9 mouse cellular contexts compared by ENCODE assay signal in genomic region chr11:89027955-89028361, GRCm38 (mm10). TPM values are rescaled to one million over a fixed set of nuclear protein-coding genes. Genes with fewer than 3 reads are reported as not detected.
A peak's percentile ranks its signal among the peaks of the same experiment; 100 is the strongest.
DNase-seq lines count a peak whose midpoint lies in the region; ATAC-seq lines count a peak whose summit lies in the region.
"Had no signal": no experiment of that assay in that cellular context is flagged by ENCODE, and none has a peak within 500 bp of the region (broad histone marks: within the 10 kb centered on the region; RNA-seq: fewer than 3 reads in every experiment).

No protein-coding gene starts in this region.

- peak overlapping the region; percentile 40 for H3K4me3 ChIP-seq in megakaryocyte, embryonic 14.5 days (replicated peaks)
- no peak overlapping the region for H3K4me3 ChIP-seq in neural tube, embryonic 15.5 days (replicated peaks)
- H3K4me3 ChIP-seq in midbrain, embryonic 14.5 days (replicated peaks; ENCODE audit: low read depth, low read length) = no peak overlapping the region

- ATAC-seq in hematopoietic stem cell, adult 5-6 weeks (replicated peaks in 1 of 2; ENCODE audit: insufficient read depth in 1 of 2, low FRiP score in 2 of 2, low TSS enrichment in 1 of 2, low read depth in 1 of 2, poor library complexity in 2 of 2, severe bottlenecking in 2 of 2) = peak; percentile 36 to 54; a peak in 3 of 4 replicates
- ATAC-seq in neural tube, embryonic 15.5 days (ENCODE audit: low FRiP score) = no peak
- ATAC-seq in midbrain, embryonic 14.5 days (ENCODE audit: low FRiP score, low TSS enrichment) = no peak

- DNase-seq in urinary bladder, postnatal 14 days (ENCODE audit: low spot score) = peak; percentile 62
- DNase-seq in urinary bladder, postnatal 25 days (ENCODE audit: low spot score) = no peak
- DNase-seq in ovary, postnatal 36 days (ENCODE audit: low spot score) = no peak
- DNase-seq in cerebellum, adult 11 months = no peak
- no peak for DNase-seq in midbrain, embryonic 14.5 days
- DNase-seq: kidney, adult 11 months had no signal

- no peaks in the 10 kb centered on the region for H3K9me3 ChIP-seq in megakaryocyte, embryonic 14.5 days
- no peaks in the 10 kb centered on the region for H3K9me3 ChIP-seq in neural tube, embryonic 15.5 days (replicated peaks)
- no peaks in the 10 kb centered on the region for H3K9me3 ChIP-seq in midbrain, embryonic 14.5 days (ENCODE audit: control insufficient read depth, low read length)

- H3K36me3 ChIP-seq in megakaryocyte, embryonic 14.5 days (replicated peaks; ENCODE audit: low read length) = peaks cover 5% of the 10 kb centered on the region
- H3K36me3 ChIP-seq in neural tube, embryonic 15.5 days = no peaks in the 10 kb centered on the region
- H3K36me3 ChIP-seq in midbrain, embryonic 14.5 days (ENCODE audit: control insufficient read depth, insufficient read depth, low read length) = no peaks in the 10 kb centered on the region

- H3K4me1 ChIP-seq in megakaryocyte, embryonic 14.5 days = peaks cover 67% of the 10 kb centered on the region
- H3K4me1 ChIP-seq in neural tube, embryonic 15.5 days = no peaks in the 10 kb centered on the region
- H3K4me1 ChIP-seq in midbrain, embryonic 14.5 days (ENCODE audit: control insufficient read depth, insufficient read depth, low read length) = no peaks in the 10 kb centered on the region

- H3K9ac ChIP-seq in neural tube, embryonic 15.5 days (replicated peaks) = no peak overlapping the region
- no peak overlapping the region for H3K9ac ChIP-seq in midbrain, embryonic 14.5 days (replicated peaks; ENCODE audit: low read length)

- no peak overlapping the region for H3K4me2 ChIP-seq in neural tube, embryonic 15.5 days
- H3K4me2 ChIP-seq in midbrain, embryonic 14.5 days (ENCODE audit: low read length) = no peak overlapping the region

- WGBS in neural tube, embryonic 15.5 days = 78% methylated on average over 10 of the region's 10 CpGs
- WGBS in midbrain, embryonic 14.5 days = 78% methylated on average over 10 of the region's 10 CpGs

- no peak overlapping the region for H3K27ac ChIP-seq in neural tube, embryonic 15.5 days (replicated peaks)
- no peak overlapping the region for H3K27ac ChIP-seq in midbrain, embryonic 14.5 days (replicated peaks; ENCODE audit: low read depth, low read length)

- no peaks in the 10 kb centered on the region for H3K27me3 ChIP-seq in megakaryocyte, embryonic 14.5 days (replicated peaks)
- H3K27me3 ChIP-seq in neural tube, embryonic 15.5 days (replicated peaks) = no peaks in the 10 kb centered on the region
- no peaks in the 10 kb centered on the region for H3K27me3 ChIP-seq in midbrain, embryonic 14.5 days (ENCODE audit: control insufficient read depth, insufficient read depth, low read length)

RNA-seq across cellular contexts. Expression of gene Trim25, which starts 28.8 kb away (rescaled TPM):
- 26.1 and 36.6 TPM in 2 replicates for total RNA-seq in hematopoietic stem cell, adult 5-6 weeks (2017)
- 6.3 and 58.2 TPM in 2 replicates for polyA plus RNA-seq in megakaryocyte, embryonic 14.5 days (2012; ENCODE audit: insufficient read depth, low replicate concordance)
- 5.5 and 13.7 TPM in 2 replicates for polyA plus RNA-seq in neural tube, embryonic 15.5 days (2015; fragmentation: Nextera tagmentation; extraction: Ambion mirVana)
- polyA plus RNA-seq in midbrain, embryonic 14.5 days (2014; fragmentation: Nextera tagmentation; extraction: Ambion mirVana) = 2.0 and 3.9 TPM in 2 replicates

RNA-seq across cellular contexts. Expression of gene Dgke, which starts 38.7 kb away (rescaled TPM):
- total RNA-seq in hematopoietic stem cell, adult 5-6 weeks (2017) = 9.5 and 10.2 TPM in 2 replicates
- polyA plus RNA-seq in megakaryocyte, embryonic 14.5 days (2012; ENCODE audit: insufficient read depth, low replicate concordance) = 0.70 TPM in 1 of 2 replicates, not detected in the other
- 16.0 and 17.5 TPM in 2 replicates for polyA plus RNA-seq in neural tube, embryonic 15.5 days (2015; fragmentation: Nextera tagmentation; extraction: Ambion mirVana)
- 15.3 and 16.2 TPM in 2 replicates for polyA plus RNA-seq in midbrain, embryonic 14.5 days (2014; fragmentation: Nextera tagmentation; extraction: Ambion mirVana)

RNA-seq across cellular contexts. Expression of gene Gm525, which starts 45.7 kb away (rescaled TPM):
- total RNA-seq in hematopoietic stem cell, adult 5-6 weeks (2017) = not detected in 2 replicates
- polyA plus RNA-seq in megakaryocyte, embryonic 14.5 days (2012; ENCODE audit: insufficient read depth, low replicate concordance) = not detected in 2 replicates
- polyA plus RNA-seq in neural tube, embryonic 15.5 days (2015; fragmentation: Nextera tagmentation; extraction: Ambion mirVana) = 9.3 TPM in 1 of 2 replicates, not detected in the other
- polyA plus RNA-seq in midbrain, embryonic 14.5 days (2014; fragmentation: Nextera tagmentation; extraction: Ambion mirVana) = not detected in 2 replicates

RNA-seq across cellular contexts. Expression of gene Coil, which starts 57.9 kb away (rescaled TPM):
- total RNA-seq in hematopoietic stem cell, adult 5-6 weeks (2017) = 15.5 and 22.5 TPM in 2 replicates
- polyA plus RNA-seq in megakaryocyte, embryonic 14.5 days (2012; ENCODE audit: insufficient read depth, low replicate concordance) = 2.3 and 3.1 TPM in 2 replicates
- 26.0 and 28.5 TPM in 2 replicates for polyA plus RNA-seq in neural tube, embryonic 15.5 days (2015; fragmentation: Nextera tagmentation; extraction: Ambion mirVana)
- polyA plus RNA-seq in midbrain, embryonic 14.5 days (2014; fragmentation: Nextera tagmentation; extraction: Ambion mirVana) = 19.2 and 21.8 TPM in 2 replicates

Comparison
In these comparisons a context has a peak if more than half of its experiments do, and no peak if none do; other contexts are left out.
1. ATAC-seq: peak in hematopoietic stem cell, adult 5-6 weeks (2 of 2); none in neural tube, embryonic 15.5 days (single experiment) and midbrain, embryonic 14.5 days (single experiment).